Mouse (Mus musculus): Measurements from ENCODE around the gene Otogl. TPM values are rescaled to one million over a fixed set of nuclear protein-coding genes. Genes with fewer than 3 reads are reported as not detected.

The Otogl gene
- total RNA-seq, 2 experiments from 2014 or later, result 0.05 to 0.06 TPM

DNA sequence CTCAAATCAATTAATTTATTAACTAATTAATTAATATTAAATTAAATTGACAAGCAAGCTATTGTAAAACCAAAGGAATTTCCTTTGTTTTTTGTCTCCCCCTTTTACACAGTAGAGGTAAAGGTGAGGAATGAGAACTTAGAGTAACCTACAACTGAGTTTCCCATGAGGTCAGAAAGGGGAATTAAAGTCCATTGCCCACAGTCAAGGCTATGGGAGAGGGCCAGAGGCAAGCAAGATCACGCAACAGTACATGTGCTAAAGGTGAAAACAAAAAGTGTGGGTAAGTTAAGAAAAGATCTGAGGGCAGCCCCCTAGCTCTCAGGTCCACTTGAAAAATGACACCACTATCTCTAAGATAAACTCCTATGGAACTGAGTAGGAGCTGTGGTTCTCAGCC, 9.2 kb upstream of the Otogl start:
- no peak for DNase-seq
- intact Hi-C loops (cut with DNase I), result loop anchor here (5.0 kb wide), 1 partner anchor 64 kb away; no protein-coding TSS in a partner anchor

DNA sequence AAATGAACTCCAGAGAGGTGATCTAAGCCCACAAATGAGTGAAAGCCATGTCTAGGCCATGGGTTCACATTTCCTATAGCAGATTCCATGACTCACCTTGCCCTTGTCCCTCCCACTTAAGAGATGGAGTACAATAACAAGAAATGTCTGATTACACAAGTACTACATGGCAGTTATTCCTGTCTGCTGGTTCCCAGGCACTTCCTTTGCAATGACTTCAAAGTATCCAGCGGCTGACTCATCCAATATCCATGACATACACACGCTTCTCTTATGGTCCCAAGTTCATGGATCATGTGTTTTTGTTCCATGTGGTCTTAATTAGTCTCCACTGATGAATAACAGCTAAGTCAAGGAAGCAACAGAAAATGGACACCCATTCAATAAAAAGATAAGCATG, 1.1 kb upstream of the Otogl start:
- intact Hi-C loops (cut with DNase I), result no loop called here

DNA sequence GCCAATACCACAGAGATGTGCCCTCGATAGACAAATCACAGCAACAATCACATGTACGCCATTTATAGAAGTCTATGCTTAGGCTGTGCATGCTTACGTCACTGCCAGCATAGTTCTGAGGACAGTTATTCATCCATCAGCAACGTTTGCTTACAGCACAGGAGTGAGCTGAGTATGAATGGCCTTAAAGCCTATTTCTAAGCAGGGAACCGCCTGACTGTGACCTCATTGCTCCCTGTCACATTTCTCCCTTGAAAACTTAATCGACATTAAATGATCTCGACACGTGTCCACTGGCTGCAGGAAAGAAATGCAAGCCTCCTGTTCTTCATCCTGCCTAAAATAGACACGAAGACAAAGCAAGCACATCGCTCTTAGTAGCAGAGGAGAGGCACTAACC, 5.5 kb downstream of the Otogl start:
- no peak for DNase-seq
- intact Hi-C loops (cut with DNase I), result no loop called here

More for the DNA sequence above, 1.1 kb upstream of the Otogl start:
- DNase-seq, result no peak

DNA sequence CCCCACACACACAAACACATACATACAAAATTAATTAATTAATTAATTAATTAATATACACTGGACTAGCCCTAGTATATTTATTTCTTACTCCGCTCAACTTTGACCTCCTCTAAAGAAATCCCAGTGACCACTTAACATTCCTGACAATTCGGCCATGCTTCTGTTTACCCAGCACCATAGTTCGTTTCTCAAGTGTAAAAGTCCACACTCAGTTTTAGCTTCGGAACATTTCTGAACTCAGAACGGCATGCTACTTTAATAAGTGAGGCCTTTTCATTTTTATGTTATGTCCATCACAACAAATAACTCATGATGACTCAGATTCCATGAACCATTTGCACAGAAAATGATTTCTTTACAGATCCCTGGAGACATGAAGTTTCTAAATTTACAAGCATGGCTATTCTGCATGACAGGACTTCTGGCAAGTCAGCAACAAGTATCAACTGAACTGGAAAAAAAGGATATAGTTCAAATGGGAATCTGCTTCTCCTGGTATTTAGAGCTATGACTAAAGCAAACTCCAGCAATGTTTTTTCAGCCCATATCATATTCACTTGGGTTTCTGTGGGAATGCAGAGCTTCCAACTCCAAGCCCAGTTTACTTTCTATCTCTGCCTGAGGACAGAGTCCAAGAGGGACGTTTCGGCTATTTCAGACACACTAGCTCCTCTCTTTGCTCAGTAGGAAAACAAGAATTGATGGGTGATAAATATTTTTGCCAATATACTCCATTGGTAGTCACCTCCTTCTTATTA, 6.5 kb downstream of the Otogl start:
- no peak for DNase-seq
- intact Hi-C loops (cut with DNase I), result no loop called here

DNA sequence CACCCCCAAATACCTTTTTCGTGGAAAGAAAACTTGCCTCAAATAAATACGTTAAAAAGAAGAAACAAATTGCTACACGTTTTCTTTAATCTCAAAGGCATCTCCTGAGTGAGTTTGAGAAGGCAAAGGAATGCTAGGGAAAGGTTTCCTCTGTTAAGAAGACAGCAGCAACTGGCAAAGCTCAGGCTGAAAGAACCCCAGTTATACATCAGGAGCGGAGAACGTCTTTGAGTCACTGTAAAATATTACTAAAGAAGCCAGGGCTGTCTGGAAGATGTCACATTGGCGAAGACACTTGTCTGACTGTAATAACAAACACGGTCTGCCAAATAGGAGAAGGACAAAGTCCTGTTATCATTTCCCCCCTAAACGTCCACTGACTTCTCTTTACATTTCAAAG, 10.0 kb downstream of the Otogl start:
- intact Hi-C loops (cut with DNase I), result no loop called here
- no peak for DNase-seq

DNA sequence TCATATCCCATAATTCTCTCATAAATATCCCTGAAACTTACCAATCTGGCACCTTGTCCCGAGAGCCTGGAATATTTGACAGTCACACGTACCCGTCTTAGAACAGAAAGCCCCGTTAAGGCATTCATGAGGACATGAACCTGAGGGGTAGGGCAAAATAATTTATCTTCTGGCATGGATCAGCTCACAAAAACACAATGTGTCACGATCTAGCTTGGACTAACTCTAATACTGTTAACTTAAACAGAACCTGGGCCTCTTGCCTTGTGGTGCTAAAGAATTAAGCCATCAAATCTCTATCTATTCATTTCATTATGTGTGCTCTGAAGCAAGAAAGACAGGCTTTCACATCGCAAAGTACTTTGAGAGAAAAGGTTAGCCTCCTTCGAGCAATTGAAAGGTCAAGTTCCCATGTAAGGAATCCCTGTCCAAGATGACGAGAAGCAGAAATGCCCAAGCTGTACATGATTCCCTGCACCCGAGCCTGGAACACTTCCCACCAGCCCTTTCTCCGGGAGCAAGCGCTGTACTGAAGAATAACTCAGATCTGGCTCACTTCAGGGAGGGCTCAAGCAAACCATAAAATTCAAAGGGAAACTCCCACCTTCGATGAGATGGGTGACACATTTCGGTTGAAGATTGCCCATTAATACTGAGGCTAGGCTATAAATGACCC, 10.6 kb downstream of the Otogl start:
- DNase-seq, result no peak
- intact Hi-C loops (cut with DNase I), result no loop called here

DNA sequence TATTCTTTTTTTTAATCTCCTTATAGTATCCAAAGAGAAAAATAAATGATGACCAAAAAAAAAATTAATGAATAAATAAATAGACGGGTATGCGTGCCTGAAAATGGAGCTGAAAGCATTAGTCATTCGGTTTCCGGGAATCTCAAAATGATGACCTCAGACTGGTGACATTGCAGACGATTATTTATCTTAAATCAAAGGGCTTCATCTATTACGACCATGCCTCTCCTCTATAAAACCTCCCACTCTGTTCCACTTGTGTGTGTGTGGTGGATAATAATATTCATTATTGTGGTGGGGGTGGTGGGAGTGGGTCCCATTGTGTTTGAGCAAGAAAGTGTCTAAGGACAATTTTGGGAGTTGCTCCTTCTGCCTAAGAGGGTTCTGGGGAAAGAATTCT, 12.0 kb downstream of the Otogl start:
- DNase-seq, result no peak
- intact Hi-C loops (cut with DNase I), result no loop called here

DNA sequence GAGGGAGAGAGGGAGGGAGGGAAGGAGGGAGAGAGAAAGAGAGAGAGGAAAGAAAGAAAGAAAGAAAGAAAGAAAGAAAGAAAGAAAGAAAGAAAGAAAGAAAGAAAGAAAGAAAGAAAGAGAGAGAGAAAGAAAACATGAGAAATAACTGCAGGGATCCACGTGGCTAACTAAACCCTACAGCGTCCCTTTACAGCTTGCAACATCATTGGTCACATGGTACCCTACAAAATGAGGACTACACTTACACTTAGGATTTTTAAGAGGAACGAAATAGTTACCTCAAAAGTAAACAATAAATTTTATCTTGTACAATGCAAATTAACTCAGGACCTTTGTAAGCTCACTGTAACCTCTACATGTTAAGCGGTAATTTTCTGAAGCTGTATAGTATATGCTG, 15.8 kb downstream of the Otogl start:
- intact Hi-C loops (cut with DNase I), result no loop called here
- DNase-seq, result no peak

DNA sequence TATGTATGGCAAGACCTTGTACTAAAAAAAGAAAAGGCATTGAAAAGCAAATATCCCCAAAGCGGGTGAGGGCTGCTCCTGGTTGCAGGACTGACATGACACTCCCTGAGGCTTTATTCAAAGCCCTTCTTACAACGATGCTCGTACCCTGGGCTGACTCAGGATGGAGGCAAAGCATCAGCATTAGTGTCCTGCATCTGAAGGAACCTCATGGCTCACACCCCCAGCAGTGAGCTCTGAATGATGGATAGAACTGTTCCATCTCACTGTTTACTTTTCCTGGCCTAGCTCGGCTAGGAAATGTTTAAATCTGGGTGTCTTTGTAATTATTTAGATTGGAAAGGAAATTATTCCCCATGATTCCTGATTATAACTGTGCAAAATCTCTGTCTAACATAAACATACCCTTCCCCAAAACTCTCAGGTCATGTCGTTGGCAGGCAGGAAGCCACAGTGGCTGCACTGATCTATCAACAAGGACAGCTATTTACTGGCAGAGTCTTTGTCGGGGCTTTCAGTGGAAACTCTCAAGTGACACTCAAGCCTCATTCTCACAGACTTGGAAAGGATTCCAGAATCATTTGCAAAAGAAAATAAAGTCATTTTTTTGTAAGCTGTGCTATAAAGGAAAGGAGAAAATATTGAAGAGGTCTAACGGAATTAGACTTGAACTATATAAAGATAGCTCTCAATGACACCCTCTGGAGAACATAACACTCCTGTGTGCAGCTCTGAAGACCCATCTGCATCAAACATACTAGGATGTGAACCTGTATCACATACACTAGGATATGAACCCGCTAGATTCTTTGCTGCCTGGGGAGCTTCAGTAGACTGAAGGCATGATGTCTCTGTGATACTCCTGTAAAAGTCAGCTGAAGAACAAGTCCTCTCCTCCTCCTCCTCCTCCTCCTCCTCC, 17.0 kb downstream of the Otogl start:
- DNase-seq, result no peak
- intact Hi-C loops (cut with DNase I), result no loop called here

DNA sequence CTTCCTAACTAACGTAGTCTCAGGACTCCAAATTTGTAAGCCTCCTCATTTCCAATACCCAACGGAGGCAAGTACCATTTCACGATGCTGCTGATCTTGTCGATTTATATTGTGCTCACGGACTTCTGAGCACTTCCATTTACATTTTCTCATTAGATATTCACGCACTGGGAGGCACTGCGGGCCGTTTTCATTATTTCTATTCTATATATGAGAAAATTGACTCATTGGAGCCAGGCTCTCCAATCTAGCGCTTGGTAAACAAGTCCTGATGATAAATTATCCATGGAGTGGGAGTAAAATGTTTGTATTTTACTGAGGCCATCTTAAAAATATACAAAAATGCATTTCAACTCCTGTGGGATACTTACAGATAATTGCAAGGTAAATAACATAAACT, 21.5 kb downstream of the Otogl start:
- DNase-seq, result no peak
- intact Hi-C loops (cut with DNase I), result no loop called here

DNA sequence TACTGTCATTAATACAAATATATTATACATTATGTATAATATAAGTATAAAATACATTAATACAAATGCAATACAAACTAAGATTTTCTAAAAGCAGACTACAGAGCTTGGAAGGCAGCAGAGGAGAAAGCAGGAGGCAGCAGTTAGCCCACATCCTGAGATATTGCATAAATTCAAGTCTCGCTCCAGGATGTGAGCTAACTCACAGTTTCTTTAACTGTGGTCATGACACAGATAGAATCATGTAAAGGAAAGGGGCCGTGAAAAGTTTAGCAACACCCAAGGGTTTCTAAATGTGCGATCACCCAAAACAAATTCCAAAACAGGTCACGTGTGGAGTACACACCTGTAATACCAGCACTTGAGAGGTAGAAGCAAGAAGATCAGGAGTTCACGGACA, 39.4 kb downstream of the Otogl start:
- no peak for DNase-seq
- intact Hi-C loops (cut with DNase I), result no loop called here

DNA sequence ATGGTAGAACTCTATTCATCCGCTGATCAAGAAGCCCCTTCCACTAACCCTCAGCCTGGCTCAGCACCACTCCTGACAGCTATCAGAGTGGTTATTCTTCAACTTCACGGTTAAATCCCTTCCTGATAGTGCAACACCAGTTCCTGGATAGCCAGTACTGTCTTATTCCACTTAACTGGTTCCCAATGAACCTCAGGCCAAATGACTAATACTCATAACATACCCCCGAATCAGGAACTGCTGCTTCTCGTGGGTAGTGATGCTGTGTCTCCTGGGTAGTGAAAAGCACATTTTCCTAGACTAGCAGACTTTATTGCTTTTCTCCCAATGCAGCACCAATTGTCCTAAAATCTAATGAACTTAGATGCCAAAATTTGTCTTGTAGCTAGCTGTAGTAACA, 39.8 kb downstream of the Otogl start:
- intact Hi-C loops (cut with DNase I), result no loop called here
- no peak for DNase-seq

DNA sequence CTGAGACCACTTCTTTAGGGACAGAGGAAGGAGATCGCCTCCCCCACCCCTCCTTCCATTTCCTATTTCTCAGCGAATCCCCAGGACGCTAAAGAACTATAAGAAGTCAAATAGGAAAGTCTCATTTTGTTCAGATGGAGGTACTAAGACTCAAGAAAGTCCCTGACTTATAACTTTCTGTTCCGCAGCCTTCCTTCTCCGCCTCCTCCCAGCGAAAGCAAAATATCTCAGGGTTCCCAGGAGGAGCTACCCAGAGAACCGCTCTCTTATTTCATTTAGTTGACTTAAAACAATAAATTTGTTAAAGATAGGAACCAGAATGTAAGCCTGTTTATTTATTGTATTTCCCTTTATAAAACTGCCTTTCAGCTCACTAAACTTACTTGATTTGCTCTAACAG, 41.4 kb downstream of the Otogl start:
- intact Hi-C loops (cut with DNase I), result no loop called here
- DNase-seq, result no peak

DNA sequence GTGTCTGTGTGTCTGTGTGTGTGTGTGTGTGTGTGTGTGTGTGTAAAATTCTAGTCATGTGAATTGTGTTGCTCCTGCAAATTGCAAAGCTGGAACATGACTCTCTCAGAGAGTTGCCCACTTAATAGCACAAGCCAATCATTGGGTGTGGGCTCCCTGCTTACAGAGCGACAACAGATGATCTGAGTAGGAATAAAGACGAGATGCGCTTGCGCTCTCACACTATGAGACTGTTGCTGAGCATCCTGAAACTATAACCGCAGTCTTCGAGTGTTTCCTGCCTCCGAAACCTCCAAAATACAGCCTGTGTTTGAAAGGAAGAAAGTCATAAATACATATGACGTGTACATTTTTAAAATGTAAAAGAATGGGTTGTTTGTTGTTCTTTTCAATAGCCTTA, 43.0 kb downstream of the Otogl start:
- intact Hi-C loops (cut with DNase I), result no loop called here
- DNase-seq, result no peak

DNA sequence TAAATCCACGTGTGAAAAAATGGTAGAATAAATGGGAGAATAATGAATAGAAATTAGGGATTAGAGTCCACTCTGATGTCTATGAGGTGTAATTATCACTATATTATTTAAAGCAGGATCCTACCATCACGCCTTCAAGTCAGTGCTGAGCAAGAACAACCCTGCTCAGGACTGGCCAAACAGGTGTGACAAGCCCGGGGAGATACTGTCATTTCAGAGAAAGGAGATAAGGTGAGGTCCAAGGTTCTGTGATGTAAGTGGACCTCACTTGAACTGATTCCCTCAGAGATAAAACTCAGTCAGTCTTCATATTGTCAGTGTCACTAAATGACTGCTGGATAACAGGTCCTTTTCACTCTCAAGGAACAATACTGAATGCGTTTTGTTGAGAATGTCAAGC, 44.5 kb downstream of the Otogl start:
- no peak for DNase-seq
- intact Hi-C loops (cut with DNase I), result no loop called here

DNA sequence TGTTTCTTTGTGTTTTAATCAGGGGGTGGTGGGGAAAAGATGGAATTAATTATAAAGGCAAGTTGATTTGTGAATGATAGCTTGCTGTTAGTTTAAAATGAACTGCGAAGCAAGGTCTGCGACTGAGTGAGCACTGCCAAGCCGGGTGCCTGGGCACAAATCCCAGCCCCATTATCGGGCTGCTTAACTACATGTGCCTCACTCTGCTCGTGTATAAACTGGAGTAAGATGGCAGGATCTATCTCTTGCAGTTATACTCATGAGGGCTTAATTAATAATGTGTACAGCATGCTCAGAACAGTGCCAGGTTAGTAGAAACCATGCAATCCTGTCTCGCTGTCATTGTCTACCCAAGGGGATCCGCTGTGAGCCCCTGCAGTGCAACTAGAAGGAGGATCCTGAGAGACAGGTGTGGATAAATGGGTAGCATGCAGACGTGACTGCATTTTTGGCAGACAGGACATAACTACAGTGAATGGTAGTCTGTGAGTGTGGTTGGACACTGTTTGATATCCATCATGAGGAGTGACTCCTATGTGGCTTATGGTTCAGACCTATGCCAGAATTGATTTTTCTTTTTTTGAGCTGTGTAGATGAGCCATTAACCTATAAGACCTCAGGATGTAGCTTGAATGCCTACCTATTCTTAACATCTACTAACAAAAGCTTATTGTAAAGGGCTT, 51.6 kb downstream of the Otogl start:
- intact Hi-C loops (cut with DNase I), result no loop called here
- peak; percentile 14 to 25 for DNase-seq

DNA sequence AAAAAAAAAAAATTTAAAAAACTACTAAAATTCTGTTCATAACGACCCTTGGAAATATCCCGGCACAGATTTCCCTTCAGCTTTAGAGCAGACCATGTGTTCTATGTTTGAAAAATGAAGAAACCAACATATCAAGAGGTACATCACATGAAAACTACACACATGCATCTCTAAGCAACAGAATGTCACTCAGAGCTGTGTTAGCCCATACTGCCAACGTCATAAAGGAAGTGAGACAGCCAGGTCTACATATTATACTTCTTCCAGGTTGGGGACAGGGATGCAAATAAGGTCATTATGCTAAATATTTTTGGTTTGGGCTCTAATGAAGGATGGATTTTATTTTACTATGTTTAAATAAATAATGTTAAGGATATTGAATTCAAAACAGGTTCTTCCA, 52.7 kb downstream of the Otogl start:
- DNase-seq, result no peak
- intact Hi-C loops (cut with DNase I), result loop anchor here (5.0 kb wide), 4 partner anchors 63 to 588 kb away; no protein-coding TSS in a partner anchor

DNA sequence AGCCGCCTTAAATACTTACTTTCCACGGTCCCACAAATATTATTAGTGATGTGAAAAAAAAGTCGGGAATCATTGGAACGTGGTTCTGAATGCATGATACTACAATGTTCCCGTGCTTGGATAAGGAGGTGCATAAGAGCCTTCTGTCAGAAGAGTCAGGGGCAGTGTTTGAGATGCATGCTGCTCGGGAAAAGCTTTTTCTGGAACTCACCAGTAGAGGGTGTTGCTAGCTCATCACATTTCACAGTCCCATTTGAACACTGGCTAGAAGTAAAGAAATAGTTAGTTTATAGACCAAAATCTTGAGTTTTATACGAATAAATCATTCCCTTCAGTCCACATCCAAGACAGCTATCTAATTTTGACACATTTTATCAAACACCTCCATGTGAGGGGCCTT, 53.2 kb downstream of the Otogl start:
- DNase-seq, result peak; percentile 20 to 42
- intact Hi-C loops (cut with DNase I), result loop anchor here (5.0 kb wide), 4 partner anchors 64 to 589 kb away; no protein-coding TSS in a partner anchor

DNA sequence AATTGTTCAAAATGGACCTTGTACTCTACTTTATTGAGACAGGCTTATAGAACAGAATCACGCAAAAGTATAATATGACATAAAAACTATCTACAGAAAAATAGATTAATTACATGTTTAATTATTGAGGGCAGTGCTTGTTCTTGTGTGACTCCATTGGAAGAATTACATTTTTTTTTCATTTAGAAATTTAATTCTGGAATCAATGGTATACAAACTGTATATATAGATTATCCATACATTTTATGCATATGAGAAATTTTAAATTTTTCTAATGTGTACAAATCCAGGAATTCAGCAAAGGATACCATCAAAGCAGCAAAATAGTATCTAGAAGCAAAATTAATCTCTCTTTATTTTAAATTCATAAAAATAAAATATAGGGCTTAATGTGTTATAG, 67.0 kb downstream of the Otogl start:
- DNase-seq, result no peak
- intact Hi-C loops (cut with DNase I), result no loop called here

DNA sequence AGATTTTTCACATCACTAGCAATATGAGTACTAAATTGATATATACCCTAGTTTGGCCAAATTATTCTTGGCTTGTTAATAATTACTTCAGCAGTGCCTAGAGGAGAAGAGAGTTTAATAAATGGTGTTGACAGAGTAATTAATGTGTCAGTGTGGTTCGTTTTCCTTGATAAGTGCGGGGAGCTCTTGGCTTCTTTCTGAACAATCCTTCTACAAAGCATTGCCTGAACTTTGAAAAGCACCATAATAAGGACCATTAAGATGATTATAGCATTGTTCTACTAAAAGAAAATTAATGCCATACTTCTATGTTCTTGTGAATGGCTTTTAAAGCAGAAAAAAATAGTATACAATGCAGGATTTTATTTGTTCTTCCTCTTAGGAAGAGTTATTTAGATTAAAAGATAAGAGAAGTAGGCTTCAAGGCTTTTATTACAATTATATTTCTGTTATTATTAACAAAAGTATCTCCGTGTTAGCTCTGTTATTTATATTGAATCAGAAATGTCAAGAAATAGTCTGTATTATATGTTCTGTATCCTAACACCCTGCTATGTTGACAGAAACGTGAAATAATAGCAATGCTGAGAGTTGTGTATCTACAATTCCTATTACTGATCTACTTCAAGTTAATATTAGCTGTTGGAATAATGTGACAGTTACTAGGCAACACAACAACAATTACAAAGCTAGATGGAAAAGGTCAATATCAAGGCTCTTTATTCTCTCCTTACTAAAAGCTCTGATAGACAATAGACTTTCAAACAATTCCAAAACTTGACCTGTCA, 77.3 kb downstream of the Otogl start:
- no peak for DNase-seq
- intact Hi-C loops (cut with DNase I), result no loop called here
